Mouse (Mus musculus): ENCODE results near the gene Tnfaip8l1.

The Tnfaip8l1 gene

DNA sequence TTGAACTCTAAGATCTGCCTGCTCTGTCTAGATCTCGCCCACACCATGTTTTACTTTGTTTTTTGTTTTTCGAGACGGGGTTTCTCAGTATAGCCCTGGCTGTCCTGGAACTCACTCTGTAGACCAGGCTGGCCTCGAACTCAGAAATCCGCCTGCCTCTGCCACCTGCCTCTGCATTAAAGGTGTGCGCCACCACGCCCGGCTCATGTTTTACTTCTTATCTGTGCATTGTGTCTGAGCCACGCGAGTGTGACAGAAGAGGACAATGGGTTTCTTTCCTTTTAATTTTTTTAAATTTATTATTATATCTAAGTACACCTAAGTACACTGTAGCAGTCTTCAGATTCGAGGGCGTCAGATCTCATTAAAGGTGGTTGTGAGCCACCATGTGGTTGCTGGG is 57.0 kb downstream of the Tnfaip8l1 start:
- DNase-seq (ENCODE audit: low spot score in 2 of 2), result no peak

DNA sequence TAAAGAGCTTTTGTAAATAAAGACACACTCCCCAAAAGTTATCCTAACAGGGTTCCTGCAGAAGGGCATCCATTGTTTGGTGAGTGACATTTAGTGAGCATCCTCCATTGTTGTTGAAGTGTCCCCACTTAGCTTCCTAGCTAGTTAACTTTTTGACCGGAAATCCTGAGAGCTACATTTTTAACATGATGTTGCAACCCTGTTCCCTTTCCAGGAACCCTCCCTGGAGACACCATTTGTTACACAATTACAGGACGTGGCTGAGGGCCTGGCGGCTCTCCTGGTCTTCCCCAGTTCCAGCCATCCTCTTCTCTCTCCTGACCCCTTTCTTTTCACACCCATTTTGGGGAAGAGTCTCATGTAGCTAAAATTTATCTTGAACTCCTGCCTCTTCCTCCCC is 57.5 kb downstream of the Tnfaip8l1 start:
- peak in 1 of 2 experiments; percentile 76 for DNase-seq (ENCODE audit: low spot score in 2 of 2)
